Mouse (Mus musculus) heart, adult 8-10 months (tissue): ENCODE results near the gene Prpsap2. TPM values are rescaled to one million over a fixed set of nuclear protein-coding genes. Genes with fewer than 3 reads are reported as not detected.

Source experiments
- DNase-seq: peaks from one replicate; pipeline ENCODE4 v3.0.0; 2022; ENCODE audit warnings: low spot score
- total RNA-seq, 4 experiments: library from RNA; stranded (reverse); gene quantifications; 2 replicates each; pipeline ENCODE4 v1.2.4; 2022

Prpsap2 gene
- total RNA-seq, 4 experiments from 2014 or later = 6.2 to 10.0 (median 8.5) TPM

GRCm38 (mm10) chr11:61715130-61715529 is 46.8 kb downstream of the Prpsap2 start:
- DNase-seq = no peak

- peak; percentile 83 for DNase-seq
Measured at GRCm38 (mm10) chr11:61714346-61715117, 47.4 kb downstream of the Prpsap2 start.

GRCm38 (mm10) chr11:61713157-61713855 is 48.6 kb downstream of the Prpsap2 start:
- no peak for DNase-seq

GRCm38 (mm10) chr11:61708928-61709327 is 53.0 kb downstream of the Prpsap2 start:
- DNase-seq = no peak

- DNase-seq = no peak
Measured at GRCm38 (mm10) chr11:61706232-61706631, 55.7 kb downstream of the Prpsap2 start.

- no peak for DNase-seq
Measured at GRCm38 (mm10) chr11:61705581-61705980, 56.3 kb downstream of the Prpsap2 start.

GRCm38 (mm10) chr11:61702494-61702893 is 59.4 kb downstream of the Prpsap2 start:
- DNase-seq = no peak

- no peak for DNase-seq
Measured at GRCm38 (mm10) chr11:61701696-61702095, 60.2 kb downstream of the Prpsap2 start.

GRCm38 (mm10) chr11:61699933-61700332 is 62.0 kb downstream of the Prpsap2 start:
- DNase-seq = peak; percentile 47

GRCm38 (mm10) chr11:61699460-61699859 is 62.4 kb downstream of the Prpsap2 start:
- no peak for DNase-seq

GRCm38 (mm10) chr11:61698852-61699251 is 63.0 kb downstream of the Prpsap2 start:
- DNase-seq = no peak

- no peak for DNase-seq
Measured at GRCm38 (mm10) chr11:61692996-61693395, 68.9 kb downstream of the Prpsap2 start.

GRCm38 (mm10) chr11:61687595-61687994 is 74.3 kb downstream of the Prpsap2 start:
- no peak for DNase-seq

GRCm38 (mm10) chr11:61686906-61687453 is 74.9 kb downstream of the Prpsap2 start:
- DNase-seq = no peak

GRCm38 (mm10) chr11:61686141-61686540 is 75.7 kb downstream of the Prpsap2 start:
- no peak for DNase-seq

GRCm38 (mm10) chr11:61685119-61685725 is 76.7 kb downstream of the Prpsap2 start:
- no peak for DNase-seq

- peak; percentile 41 for DNase-seq
Measured at GRCm38 (mm10) chr11:61683907-61684731, 77.8 kb downstream of the Prpsap2 start, which contains the start of gene Fam83g. Fam83g (plus strand) TSS chr11:61684091.
